Mouse (Mus musculus) C2C12 (cell line): ENCODE measurements at regions not wholly inside any gene's neighbourhood (a gene's known extent, or its start where the extent isn't known, plus 50 kb on each side); places are given as distances from the start of the nearest gene placed in this dataset.

Experiments used
- H3K27me3 ChIP-seq: one replicate; pipeline ENCODE4 v1.6.1; 2011; ENCODE audit not compliant: control insufficient read depth, insufficient read depth, insufficient read length
- H3K36me3 ChIP-seq: one replicate; pipeline ENCODE4 v1.6.1; 2011; ENCODE audit not compliant: control insufficient read depth, insufficient read depth
- H3K4me3 ChIP-seq: one replicate; pipeline ENCODE4 v1.5.1; 2011; ENCODE audit warnings: mild to moderate bottlenecking, control low read depth; ENCODE audit not compliant: poor library complexity, insufficient read depth, severe bottlenecking
- H3K79me2 ChIP-seq: one replicate; pipeline ENCODE4 v1.6.1; 2011; ENCODE audit not compliant: control insufficient read depth, insufficient read depth
- H3K79me3 ChIP-seq: one replicate; pipeline ENCODE4 v1.6.1; 2011; ENCODE audit warnings: low read depth, control low read depth
- H3ac ChIP-seq: one replicate; pipeline ENCODE3; 2011; ENCODE audit warnings: low read depth; ENCODE audit not compliant: control insufficient read depth, insufficient read length
- CEBPB ChIP-seq: IDR thresholded peaks from one replicate; pipeline ENCODE4 v1.6.1; 2011; ENCODE audit warnings: low read depth, mild to moderate bottlenecking, control low read depth, moderate library complexity
- CTCF ChIP-seq: IDR thresholded peaks from one replicate; pipeline ENCODE4 v1.5.1; 2011; ENCODE audit not compliant: control insufficient read depth, insufficient read depth, insufficient read length
- FOSL1 ChIP-seq: IDR thresholded peaks from one replicate; pipeline ENCODE4 v1.8.0; 2011; ENCODE audit warnings: mild to moderate bottlenecking, low read length; ENCODE audit not compliant: poor library complexity, insufficient read depth, severe bottlenecking
- MAX ChIP-seq: IDR thresholded peaks from one replicate; pipeline ENCODE4 v1.6.1; 2011; ENCODE audit warnings: mild to moderate bottlenecking, control low read depth
- MYOD1 ChIP-seq: IDR thresholded peaks from one replicate; pipeline ENCODE4 v1.6.1; 2011; ENCODE audit warnings: low read depth; ENCODE audit not compliant: control insufficient read depth, insufficient read length
- MYOG ChIP-seq: IDR thresholded peaks from one replicate; pipeline ENCODE4 v1.6.1; 2011; ENCODE audit not compliant: control insufficient read depth, insufficient read length; ENCODE audit errors: extremely low read depth
- USF1 ChIP-seq: IDR thresholded peaks from one replicate; pipeline ENCODE4 v1.6.1; 2011; ENCODE audit warnings: low read depth, mild to moderate bottlenecking, control low read depth, moderate library complexity

DNA sequence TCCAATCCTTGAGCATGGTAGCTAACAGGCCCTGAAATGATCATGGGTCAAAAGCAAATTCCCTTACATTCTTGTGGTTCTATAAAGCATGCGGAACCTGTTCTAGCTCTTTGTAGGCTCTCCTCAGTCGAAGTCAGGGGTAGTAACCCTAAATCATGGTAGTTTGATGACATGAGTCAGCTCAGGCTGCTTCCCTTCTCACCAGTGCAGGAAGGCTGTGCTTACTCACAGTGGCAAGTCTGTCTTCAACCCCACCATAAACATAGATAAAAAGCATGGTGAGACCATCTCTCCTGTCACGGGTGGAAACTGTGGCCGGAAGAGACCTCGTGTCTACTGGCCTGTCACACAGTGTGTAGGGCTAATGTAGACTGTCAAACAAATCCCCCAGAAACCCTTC, 476.6 kb upstream of the Gm19410 start:
- TF ChIP-seq MYOD1 (no peak), CTCF (no peak), USF1 (no peak), MAX (no peak), CEBPB (no peak), FOSL1 (no peak), MYOG (no peak)
- H3K27me3 ChIP-seq, result no peaks in the 10 kb centered on the region
- no peak overlapping the region for H3K4me3 ChIP-seq
- no peak overlapping the region for H3ac ChIP-seq
- no peaks in the 10 kb centered on the region for H3K79me2 ChIP-seq
- H3K79me3 ChIP-seq, result no peaks in the 10 kb centered on the region
- H3K36me3 ChIP-seq, result no peaks in the 10 kb centered on the region

DNA sequence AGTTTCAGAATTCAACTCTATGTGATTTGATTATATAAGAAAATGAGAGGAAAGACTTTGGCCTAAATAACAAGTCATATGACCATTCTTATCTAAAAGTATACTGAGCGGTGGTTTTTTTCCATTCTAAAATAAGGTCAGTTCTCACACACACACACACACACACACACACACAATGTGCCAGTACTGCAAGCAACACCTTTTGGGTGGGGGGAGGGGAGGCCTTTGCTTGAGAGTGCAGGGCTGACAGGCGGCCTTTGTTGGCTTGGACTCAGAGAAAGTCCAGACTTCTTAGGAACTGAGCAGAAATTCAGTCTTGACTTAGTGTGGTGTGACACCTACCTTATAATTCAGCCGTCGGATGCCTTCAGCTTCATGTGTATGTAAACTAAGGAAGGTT, 475.6 kb upstream of the Gm19410 start:
- Histone ChIP-seq H3K27me3 (no peaks in the 10 kb centered on the region), H3K79me2 (no peaks in the 10 kb centered on the region), H3K4me3 (no peak overlapping the region), H3ac (no peak overlapping the region), H3K36me3 (no peaks in the 10 kb centered on the region), H3K79me3 (no peaks in the 10 kb centered on the region)
- TF ChIP-seq MYOD1 (no peak), CTCF (no peak), MAX (no peak), MYOG (no peak), CEBPB (no peak), FOSL1 (no peak), USF1 (no peak)

DNA sequence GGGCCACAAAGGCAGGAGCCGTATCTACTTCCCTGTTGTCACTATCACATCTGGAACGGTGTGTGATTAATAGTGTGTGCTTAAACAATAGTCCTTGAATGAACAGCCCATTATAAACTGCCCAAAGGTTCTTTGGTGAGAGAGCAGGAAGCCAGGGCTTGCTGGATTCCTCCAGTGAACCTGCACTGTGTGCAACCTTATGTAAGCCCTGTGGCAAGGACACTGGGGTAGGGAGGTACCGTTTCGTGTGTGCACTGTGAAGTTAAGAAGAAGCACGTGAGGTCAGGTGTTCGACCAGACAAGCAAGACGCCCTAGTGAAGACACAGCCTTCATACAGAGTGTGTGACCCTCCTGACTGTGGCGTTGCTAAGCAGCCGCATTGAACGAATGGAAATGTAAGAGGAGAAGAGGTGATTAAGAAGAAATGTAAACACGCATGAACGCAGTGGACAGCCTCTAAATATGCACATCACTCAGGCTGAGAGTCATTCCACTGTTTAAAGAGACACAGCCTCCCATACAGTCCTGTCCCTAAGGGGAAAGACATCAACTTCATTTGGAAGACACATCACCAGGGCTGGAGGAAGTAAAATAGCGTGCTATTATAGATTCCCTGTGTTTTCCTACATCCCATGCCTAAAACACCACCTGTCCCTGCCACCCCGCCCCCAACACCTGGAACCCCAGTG, 472.0 kb upstream of the Gm19410 start:
- H3K79me3 ChIP-seq, result no peaks in the 10 kb centered on the region
- no peaks in the 10 kb centered on the region for H3K27me3 ChIP-seq
- H3K79me2 ChIP-seq, result no peaks in the 10 kb centered on the region
- H3ac ChIP-seq, result no peak overlapping the region
- TF ChIP-seq CTCF (no peak), FOSL1 (no peak), USF1 (no peak), MAX (no peak), CEBPB (no peak), MYOG (no peak), MYOD1 (no peak)
- H3K36me3 ChIP-seq, result no peaks in the 10 kb centered on the region
- no peak overlapping the region for H3K4me3 ChIP-seq

DNA sequence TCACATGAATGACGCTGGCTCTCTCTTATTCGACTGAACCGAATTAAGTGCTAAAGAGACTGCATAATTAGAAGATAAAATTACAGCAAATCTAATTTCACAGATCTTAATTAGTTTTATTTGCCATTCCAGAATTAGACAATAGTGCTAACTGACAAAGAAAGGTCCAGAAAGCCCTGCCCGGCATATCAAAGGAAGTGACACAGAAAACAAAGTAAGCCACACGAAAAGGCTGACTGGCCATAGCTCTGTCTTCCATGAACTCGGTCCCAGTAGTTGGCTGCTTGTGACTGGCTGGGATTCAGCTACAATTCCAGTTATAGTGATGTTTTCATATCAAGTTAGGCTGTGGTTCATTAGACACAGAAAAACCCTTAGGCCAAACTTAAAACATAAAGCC, 468.7 kb upstream of the Gm19410 start:
- Histone ChIP-seq H3K36me3 (no peaks in the 10 kb centered on the region), H3K79me3 (no peaks in the 10 kb centered on the region), H3ac (no peak overlapping the region), H3K27me3 (no peaks in the 10 kb centered on the region), H3K79me2 (no peaks in the 10 kb centered on the region), H3K4me3 (no peak overlapping the region)
- TF ChIP-seq MYOG (no peak), MYOD1 (no peak), CEBPB (no peak), FOSL1 (no peak)

DNA sequence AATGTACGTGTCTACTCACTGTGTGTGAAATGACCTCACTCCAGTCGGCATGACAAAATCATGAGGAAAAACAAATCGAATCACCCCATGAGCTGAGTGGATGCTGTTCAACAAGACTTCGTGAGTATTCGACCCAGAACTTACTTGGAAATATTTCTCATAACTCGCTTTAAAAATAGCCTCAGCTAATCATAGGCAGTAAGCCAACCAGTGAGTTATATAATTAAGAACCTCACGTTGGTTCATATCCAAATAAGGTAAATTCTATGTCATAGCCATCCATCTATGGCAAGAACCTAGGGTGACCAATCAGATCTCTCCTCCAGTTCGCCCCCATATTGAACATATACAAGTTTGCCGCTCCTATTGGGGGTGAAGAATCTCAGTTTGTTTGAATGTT, 466.5 kb upstream of the Gm19410 start:
- H3ac ChIP-seq, result no peak overlapping the region
- no peaks in the 10 kb centered on the region for H3K79me3 ChIP-seq
- H3K27me3 ChIP-seq, result no peaks in the 10 kb centered on the region
- H3K4me3 ChIP-seq, result no peak overlapping the region
- TF ChIP-seq FOSL1, result no peak
- TF ChIP-seq CEBPB, result no peak
- no peak for TF ChIP-seq MYOD1
- TF ChIP-seq MYOG, result no peak
- no peak for TF ChIP-seq USF1
- no peak for TF ChIP-seq MAX
- TF ChIP-seq CTCF, result no peak
- H3K36me3 ChIP-seq, result no peaks in the 10 kb centered on the region
- H3K79me2 ChIP-seq, result no peaks in the 10 kb centered on the region

DNA sequence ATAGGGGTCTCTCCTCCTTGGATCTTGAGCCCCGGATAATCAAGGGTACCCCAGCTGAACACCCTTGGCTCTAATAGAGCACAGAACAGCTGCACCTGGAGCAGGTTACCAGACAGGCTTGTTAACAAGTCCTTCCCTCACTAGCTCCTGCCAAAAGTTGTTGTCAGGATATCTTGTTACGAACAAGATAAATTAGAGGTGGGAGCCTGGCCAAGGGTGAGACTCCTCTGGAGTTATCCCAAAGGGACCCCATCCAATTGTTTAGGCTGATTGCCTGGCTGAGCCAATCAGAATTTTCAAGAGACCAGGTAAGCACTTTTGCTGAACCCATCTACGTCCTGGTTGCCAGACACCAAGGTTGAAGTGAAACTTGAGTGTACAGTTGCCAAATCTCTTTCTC, 465.2 kb upstream of the Gm19410 start:
- Histone ChIP-seq H3K27me3 (no peaks in the 10 kb centered on the region), H3K4me3 (no peak overlapping the region), H3ac (no peak overlapping the region), H3K36me3 (no peaks in the 10 kb centered on the region), H3K79me2 (no peaks in the 10 kb centered on the region), H3K79me3 (no peaks in the 10 kb centered on the region)
- TF ChIP-seq FOSL1 (no peak), MAX (no peak), CEBPB (no peak), CTCF (no peak)
